Mouse (Mus musculus): Measurements from ENCODE around the gene Car15.

Gene Car15

GRCm38 (mm10) chr16:17833321-17833680 is 4.9 kb downstream of the Car15 start:
- peak; percentile 35 for DNase-seq (ENCODE audit: low spot score)

- no peak for DNase-seq (ENCODE audit: low spot score)
Observed at GRCm38 (mm10) chr16:17832821-17833220, 5.3 kb downstream of the Car15 start, which contains the start of gene B830017H08Rik. Gene B830017H08Rik, plus strand, starts transcription at chr16:17833121.

- DNase-seq (ENCODE audit: low spot score) = peak; percentile 51
Observed at GRCm38 (mm10) chr16:17831781-17832180, 6.4 kb downstream of the Car15 start.

GRCm38 (mm10) chr16:17830385-17831178 is 7.6 kb downstream of the Car15 start:
- no peak for DNase-seq (ENCODE audit: low spot score)

- no peak for DNase-seq (ENCODE audit: low spot score)
Observed at GRCm38 (mm10) chr16:17828867-17829266, 9.3 kb downstream of the Car15 start.

GRCm38 (mm10) chr16:17828229-17828628 is 9.9 kb downstream of the Car15 start:
- DNase-seq (ENCODE audit: low spot score) = no peak

- no peak for DNase-seq (ENCODE audit: low spot score)
Observed at GRCm38 (mm10) chr16:17826500-17826899, 11.7 kb downstream of the Car15 start.

- no peak for DNase-seq (ENCODE audit: low spot score)
Observed at GRCm38 (mm10) chr16:17816528-17816927, 21.6 kb downstream of the Car15 start.

- peak; percentile 91 for DNase-seq (ENCODE audit: low spot score)
Observed at GRCm38 (mm10) chr16:17815411-17816402, 22.5 kb downstream of the Car15 start.

GRCm38 (mm10) chr16:17813173-17813572 is 25.0 kb downstream of the Car15 start:
- no peak for DNase-seq (ENCODE audit: low spot score)

GRCm38 (mm10) chr16:17812120-17812519 is 26.0 kb downstream of the Car15 start:
- DNase-seq (ENCODE audit: low spot score) = peak; percentile 80

GRCm38 (mm10) chr16:17809711-17810110 is 28.5 kb downstream of the Car15 start:
- peak; percentile 82 for DNase-seq (ENCODE audit: low spot score)

GRCm38 (mm10) chr16:17809125-17809524 is 29.0 kb downstream of the Car15 start:
- DNase-seq (ENCODE audit: low spot score) = no peak

- DNase-seq (ENCODE audit: low spot score) = peak; percentile 93
Observed at GRCm38 (mm10) chr16:17807192-17808009, 30.8 kb downstream of the Car15 start.

- DNase-seq (ENCODE audit: low spot score) = no peak
Observed at GRCm38 (mm10) chr16:17806581-17807191, 31.5 kb downstream of the Car15 start.

GRCm38 (mm10) chr16:17804982-17805381 is 33.2 kb downstream of the Car15 start:
- DNase-seq (ENCODE audit: low spot score) = no peak

- DNase-seq (ENCODE audit: low spot score) = peak; percentile 61
Observed at GRCm38 (mm10) chr16:17804449-17804912, 33.7 kb downstream of the Car15 start.

GRCm38 (mm10) chr16:17803675-17804448 is 34.3 kb downstream of the Car15 start:
- no peak for DNase-seq (ENCODE audit: low spot score)

GRCm38 (mm10) chr16:17802839-17803674 is 35.1 kb downstream of the Car15 start:
- no peak for DNase-seq (ENCODE audit: low spot score)

GRCm38 (mm10) chr16:17802456-17802838 is 35.7 kb downstream of the Car15 start:
- no peak for DNase-seq (ENCODE audit: low spot score)

Measured in embryo, embryonic 10 days (tissue).